Mouse (Mus musculus) CD4-positive, CD25-positive, alpha-beta regulatory T cell, adult 2 months (primary cell): ENCODE measurements around the gene Bub1.

ENCODE experiments used
- DNase-seq: peaks from one replicate; pipeline ENCODE4 v3.0.0-alpha.2; 2012; ENCODE audit warnings: low read depth, low spot score

Gene Bub1

GRCm38 (mm10) chr2:127831401-127832102, at the start of gene Bub1:
TSS of gene Bub1 (minus strand) at chr2:127831865.
- peak; percentile 98 for DNase-seq

GRCm38 (mm10) chr2:127881063-127881462, 49.4 kb upstream of the Bub1 start:
- peak; percentile 52 for DNase-seq

GRCm38 (mm10) chr2:127864381-127864780, 32.7 kb upstream of the Bub1 start:
- no peak for DNase-seq

GRCm38 (mm10) chr2:127854332-127854991, 22.8 kb upstream of the Bub1 start:
- DNase-seq = no peak

- no peak for DNase-seq
Measured at GRCm38 (mm10) chr2:127850371-127850770, 18.7 kb upstream of the Bub1 start.

- no peak for DNase-seq
Measured at GRCm38 (mm10) chr2:127846571-127846970, 14.9 kb upstream of the Bub1 start.

GRCm38 (mm10) chr2:127846008-127846407, 14.3 kb upstream of the Bub1 start:
- DNase-seq = no peak

GRCm38 (mm10) chr2:127845346-127845982, 13.8 kb upstream of the Bub1 start:
- DNase-seq = peak; percentile 26

- DNase-seq = no peak
Measured at GRCm38 (mm10) chr2:127842421-127842820, 10.8 kb upstream of the Bub1 start.

- no peak for DNase-seq
Measured at GRCm38 (mm10) chr2:127841402-127841801, 9.7 kb upstream of the Bub1 start.

- DNase-seq = no peak
Measured at GRCm38 (mm10) chr2:127839425-127839824, 7.8 kb upstream of the Bub1 start.

- DNase-seq = no peak
Measured at GRCm38 (mm10) chr2:127838576-127838975, 6.9 kb upstream of the Bub1 start, which contains the start of gene Acoxl. TSS of gene Acoxl (plus strand) at chr2:127838876.

- peak; percentile 72 for DNase-seq
Measured at GRCm38 (mm10) chr2:127832833-127833190, 1.1 kb upstream of the Bub1 start.

- no peak for DNase-seq
Measured at GRCm38 (mm10) chr2:127832103-127832832, 603 bp upstream of the Bub1 start.

- DNase-seq = peak; percentile 86
Measured at GRCm38 (mm10) chr2:127791919-127792603, 39.6 kb downstream of the Bub1 start, which contains the start of gene Mtln. TSS of gene Mtln (minus strand) at chr2:127792488.

GRCm38 (mm10) chr2:127789651-127790270, 41.9 kb downstream of the Bub1 start:
- DNase-seq = no peak

GRCm38 (mm10) chr2:127789138-127789537, 42.5 kb downstream of the Bub1 start:
- no peak for DNase-seq

GRCm38 (mm10) chr2:127788440-127789116, 43.1 kb downstream of the Bub1 start, which contains the start of gene Nphp1:
TSS of gene Nphp1 (minus strand) at chr2:127788897.
- peak; percentile 89 for DNase-seq

GRCm38 (mm10) chr2:127787226-127787625, 44.4 kb downstream of the Bub1 start:
- no peak for DNase-seq

- DNase-seq = no peak
Measured at GRCm38 (mm10) chr2:127778451-127778850, 53.2 kb downstream of the Bub1 start.
